Mouse (Mus musculus): ENCODE data around the gene Tgfbr3l. TPM values are rescaled to one million over a fixed set of nuclear protein-coding genes. Genes with fewer than 3 reads are reported as not detected.

Tgfbr3l gene
- 45.2 and 99.3 TPM in 2 replicates for polyA plus RNA-seq (2012; rRNA removed; ENCODE audit: low replicate concordance)

DNA sequence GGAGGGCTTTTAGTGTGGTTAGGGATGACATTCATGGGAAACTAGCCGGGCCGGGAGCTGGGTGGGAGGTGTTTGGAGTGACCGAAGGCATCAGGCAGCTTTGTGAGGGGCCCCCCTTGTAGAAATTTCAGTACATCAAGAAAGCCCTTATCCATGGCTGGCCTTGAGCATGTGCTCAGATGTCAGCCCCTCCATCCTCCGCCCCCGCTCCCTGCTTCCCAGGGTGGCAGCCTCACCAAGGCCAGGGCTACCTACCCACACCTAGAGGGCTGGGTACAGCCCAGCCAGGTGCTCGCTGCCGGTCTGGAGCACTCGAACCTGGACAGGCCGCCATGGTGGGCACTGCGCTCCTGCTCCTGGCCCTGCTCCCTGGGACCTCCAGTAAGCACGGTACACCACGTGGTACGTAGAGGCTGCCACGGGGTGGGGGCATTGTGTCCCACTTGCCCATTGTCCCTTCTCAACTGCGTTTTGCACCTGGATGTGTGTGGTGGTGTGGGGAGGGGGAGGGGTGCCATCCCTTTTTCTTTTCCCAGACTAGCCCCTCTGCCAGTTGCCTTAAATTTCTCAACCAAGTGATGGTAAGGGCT lies at the start of gene Tgfbr3l:
Tgfbr3l (plus strand) TSS at position 264 of the 590 bp plus-strand sequence.

DNA sequence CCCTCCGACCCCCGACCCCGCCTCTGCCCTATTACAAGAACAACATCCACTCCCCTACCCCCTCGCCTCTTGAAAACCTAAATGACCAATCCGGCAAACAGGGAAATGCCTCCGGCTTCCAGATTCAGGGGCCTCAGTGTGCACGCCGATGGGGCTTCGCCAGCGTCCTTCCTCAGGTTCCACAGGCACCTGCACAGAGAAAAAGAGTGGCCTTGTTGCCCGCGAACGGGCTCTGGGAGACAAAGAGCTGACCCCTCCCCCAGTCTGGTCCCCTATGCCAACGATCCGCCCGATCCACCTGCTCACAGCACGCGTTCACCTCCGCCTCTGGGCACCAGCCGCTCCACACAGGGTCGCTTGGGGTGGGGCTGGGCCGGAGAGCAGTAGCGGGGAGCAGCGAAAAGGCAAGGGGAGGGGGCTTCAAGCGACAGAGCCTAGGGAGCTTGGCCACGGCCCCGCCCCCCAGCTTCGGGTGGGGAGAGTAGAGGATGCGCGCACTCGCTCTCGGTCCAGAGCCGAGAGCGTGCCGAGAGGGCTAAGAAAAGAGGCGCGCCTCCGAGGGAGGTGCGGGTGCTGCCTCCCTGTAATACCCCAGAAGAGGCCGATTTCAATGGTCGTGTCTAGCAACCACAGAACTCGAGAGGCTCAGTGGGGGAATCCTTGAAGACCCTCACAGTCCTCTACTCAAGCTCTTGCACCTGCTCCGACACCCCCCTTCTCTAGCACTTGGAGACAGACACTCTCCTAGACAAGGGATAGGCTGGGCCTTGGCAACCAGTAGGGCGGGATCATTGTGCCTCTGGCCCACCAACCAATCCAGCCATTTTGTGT lies 31.0 kb upstream of the Tgfbr3l start, which contains the start of gene Prr36:
Prr36 (minus strand) TSS at position 669 of the 831 bp plus-strand sequence.

DNA sequence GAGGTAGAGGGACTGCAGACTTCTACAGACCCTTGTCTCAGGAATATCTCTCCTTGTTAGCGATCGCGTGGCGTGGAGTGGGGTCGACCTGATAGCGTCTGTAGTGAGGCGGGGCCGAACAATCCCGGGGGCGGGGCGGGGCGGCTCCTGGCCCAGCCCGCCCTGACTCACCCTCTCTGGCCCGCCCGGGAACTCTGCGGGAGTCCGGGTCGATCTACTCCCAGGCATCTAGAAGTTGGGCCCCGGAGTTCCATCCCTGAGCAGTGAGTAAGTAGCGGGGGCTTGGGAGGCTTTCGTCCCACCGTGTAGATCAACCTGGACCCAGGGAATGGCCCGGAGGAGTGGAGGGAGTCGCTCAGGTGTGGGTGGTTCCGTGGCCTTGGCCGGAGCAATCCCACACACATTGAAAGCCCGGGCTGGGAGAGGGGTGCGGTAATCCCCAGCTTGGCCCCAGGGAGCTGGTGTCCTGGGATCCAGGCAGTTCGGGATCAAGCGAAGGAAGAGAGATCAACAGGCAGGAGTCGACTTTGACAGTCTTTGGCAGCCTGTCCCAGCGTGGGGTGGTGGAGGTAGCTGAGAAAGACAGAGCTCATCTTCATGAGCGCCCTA lies 21.2 kb upstream of the Tgfbr3l start, which contains the start of gene Lrrc8e:
Lrrc8e (plus strand) TSS at position 89 of the 609 bp plus-strand sequence.

DNA sequence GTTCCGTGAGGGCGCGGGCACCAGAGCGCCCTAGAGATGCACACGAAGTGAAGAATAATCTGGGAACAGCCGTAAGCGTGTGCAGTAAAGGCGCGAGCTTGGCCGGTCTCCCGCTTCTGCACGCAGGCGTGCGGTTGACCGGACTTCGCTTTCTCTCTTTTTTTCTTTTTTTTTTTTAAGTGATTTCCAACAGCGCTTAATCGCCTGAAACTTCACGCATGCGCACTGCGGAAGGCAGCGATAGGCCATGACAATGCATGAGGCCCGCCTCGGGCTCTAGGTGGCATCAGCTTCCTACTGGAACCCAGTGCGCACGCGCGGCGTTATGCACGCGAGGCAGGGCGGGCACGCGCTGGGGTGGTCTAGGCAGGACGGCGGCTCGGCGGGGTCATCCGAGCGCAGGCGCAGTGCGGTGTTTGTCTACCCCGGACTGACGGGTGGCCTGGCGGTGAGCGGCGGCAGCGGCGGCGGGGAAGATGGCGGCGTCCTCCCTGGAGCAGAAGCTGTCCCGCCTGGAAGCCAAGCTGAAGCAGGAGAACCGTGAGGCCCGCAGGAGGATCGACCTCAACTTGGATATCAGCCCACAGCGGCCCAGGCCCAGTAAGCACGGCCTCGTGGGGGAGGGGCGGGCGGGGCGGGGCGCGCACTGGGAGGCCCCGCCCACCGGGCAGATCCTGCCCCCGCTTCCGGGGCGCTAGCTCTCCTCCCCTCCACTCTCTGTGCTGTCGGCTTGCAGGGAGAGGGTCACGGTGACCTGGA lies 9.4 kb upstream of the Tgfbr3l start, which contains the start of the genes Map2k7 and Gm49320:
Map2k7 (plus strand) TSS at position 307 of the 759 bp plus-strand sequence.
Gm49320 (plus strand) TSS at position 432 of the 759 bp plus-strand sequence.

DNA sequence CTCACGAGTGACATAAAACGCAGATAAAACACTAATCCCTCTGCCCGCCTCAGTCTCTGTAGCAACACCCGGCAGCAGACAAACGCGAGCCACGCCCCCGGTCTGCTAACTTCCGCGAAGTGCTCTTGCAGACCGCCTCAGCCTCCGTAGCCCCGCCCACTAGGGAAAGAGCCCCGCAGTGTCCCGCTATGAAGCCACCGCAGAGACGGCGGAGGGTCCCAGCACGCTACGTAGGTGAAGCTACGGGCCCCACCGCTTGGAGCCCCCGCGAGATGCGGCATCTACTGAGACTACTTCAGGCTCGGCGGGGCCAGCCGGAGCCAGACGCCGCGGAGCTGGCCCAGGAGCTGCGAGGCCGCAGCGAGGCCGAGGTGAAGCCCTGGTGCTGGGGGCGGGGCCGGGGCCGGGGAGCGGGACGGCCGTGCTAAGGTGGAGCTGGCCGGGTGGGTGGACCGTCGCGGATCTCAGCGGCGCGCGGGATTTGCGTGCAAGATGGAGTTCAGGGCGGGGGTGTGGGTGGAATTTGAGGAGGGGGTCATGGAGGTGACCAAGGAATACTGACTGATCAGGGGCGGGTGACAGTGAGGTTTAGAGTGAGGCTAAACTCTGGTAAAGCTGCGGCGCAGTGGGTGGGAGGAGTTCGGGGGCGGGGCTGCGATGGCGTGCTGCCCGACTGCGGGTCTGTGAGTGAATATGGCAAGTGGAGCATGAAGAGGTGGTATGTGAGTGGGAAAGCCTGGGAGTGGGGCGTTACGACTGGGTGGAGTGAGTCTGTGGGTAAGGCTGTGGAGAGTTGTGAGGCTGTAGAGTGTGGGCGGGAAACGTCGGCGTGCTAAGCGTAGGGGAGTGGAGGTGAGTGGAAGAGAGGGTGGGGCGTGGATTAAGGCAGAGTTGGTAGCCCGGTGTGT lies 5.2 kb downstream of the Tgfbr3l start, which contains the start of gene Snapc2:
Snapc2 (plus strand) TSS at position 147 of the 908 bp plus-strand sequence.

DNA sequence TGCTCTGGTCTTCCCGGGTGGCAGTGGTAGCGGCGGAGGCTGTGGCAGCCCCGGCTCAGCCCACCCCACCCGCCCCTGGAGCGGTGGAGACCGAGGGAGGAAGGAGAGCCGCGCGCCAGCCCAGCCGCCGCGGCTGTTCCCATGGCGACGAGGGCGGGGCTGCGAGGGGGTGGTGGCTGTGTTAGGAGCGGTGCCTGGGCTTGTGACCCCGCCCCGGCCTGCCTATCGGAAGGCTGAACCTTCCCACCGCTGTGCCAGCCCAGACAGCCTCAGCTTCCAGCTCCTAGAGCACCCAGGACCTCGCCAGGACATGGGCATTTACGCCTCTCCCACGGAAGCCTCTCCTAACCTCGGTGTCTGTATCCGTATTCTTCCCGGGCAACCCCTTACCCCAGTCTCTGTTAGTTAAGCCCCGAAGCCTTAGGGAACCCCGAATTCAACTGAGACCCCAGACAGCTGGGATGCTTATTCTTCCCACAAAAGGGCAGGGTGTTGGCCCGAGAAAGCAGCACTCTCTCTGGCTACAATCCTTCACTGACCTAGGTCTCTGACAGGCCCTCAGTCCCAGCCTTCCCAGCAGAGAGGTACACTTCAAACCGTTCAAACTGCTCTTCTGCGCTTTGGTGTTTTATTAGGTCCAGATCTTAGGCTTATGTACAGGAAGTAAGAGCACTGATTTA lies 11.3 kb downstream of the Tgfbr3l start, which contains the start of gene Ctxn1:
Ctxn1 (minus strand) TSS at position 150 of the 680 bp plus-strand sequence.

DNA sequence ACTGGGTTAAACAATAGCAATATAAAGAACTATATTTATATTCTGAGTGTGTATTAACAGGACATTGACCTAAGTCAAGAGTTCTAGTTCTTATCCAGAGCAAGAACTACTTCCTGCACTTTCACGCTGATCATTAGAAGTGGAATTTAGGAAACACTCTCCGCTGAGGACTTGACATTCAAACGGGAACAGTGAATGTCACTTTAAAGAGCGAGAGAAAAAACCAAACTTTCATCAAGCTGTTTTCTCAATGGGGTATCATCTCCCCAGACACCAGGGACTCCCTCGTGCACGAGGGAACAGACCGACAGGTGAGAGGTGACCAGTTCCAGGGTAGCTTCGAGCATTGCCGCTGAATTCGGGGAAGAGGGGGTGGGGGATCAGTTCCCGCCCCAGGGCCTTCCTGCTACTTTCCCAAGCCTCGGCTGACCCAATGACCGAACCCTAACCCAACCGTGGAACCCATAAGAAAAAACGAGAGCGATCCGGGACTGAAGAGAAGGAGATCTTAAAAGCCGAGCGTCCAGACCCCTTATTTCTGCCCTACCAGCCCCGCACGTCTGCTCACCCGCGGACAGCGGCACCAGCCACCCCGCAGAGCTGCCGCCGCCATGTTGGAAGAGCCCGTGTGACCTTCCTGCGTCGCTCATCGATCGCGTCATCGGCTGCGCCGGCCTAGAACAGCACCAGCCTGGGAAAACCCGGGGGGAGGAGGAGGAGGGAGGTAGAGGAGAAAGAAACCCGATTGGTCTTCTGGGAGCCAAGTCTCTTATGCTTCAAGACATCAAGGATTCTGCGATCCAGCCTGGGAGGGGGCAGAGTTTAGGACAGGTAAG lies 27.5 kb downstream of the Tgfbr3l start, which contains the start of gene Timm44:
Timm44 (minus strand) TSS at position 639 of the 836 bp plus-strand sequence.

Other genes starting within 250 kb of the Tgfbr3l start
- gene Cd209f, start 142.4 kb upstream of the Tgfbr3l start, polyA plus RNA-seq (2012; rRNA removed; ENCODE audit: low replicate concordance) = 66.9 and 109 TPM in 2 replicates
- gene Cd209g, start 114.1 kb upstream of the Tgfbr3l start, polyA plus RNA-seq (2012; rRNA removed; ENCODE audit: low replicate concordance) = 86.2 and 103 TPM in 2 replicates
- 24.4 and 36.5 TPM in 2 replicates for gene Evi5l, start 81.6 kb upstream of the Tgfbr3l start, polyA plus RNA-seq (2012; rRNA removed; ENCODE audit: low replicate concordance)
- gene Prr36, start 30.8 kb upstream of the Tgfbr3l start, polyA plus RNA-seq (2012; rRNA removed; ENCODE audit: low replicate concordance) = 0.52 and 1.1 TPM in 2 replicates
- gene Lrrc8e, start 21.4 kb upstream of the Tgfbr3l start, polyA plus RNA-seq (2012; rRNA removed; ENCODE audit: low replicate concordance) = 1.6 TPM in 2 replicates
- 40.9 and 50.7 TPM in 2 replicates for gene Map2k7, start 9.5 kb upstream of the Tgfbr3l start, polyA plus RNA-seq (2012; rRNA removed; ENCODE audit: low replicate concordance)
- 4.8 and 6.2 TPM in 2 replicates for gene Gm49320, start 9.3 kb upstream of the Tgfbr3l start, polyA plus RNA-seq (2012; rRNA removed; ENCODE audit: low replicate concordance)
- 36.5 and 40.7 TPM in 2 replicates for gene Snapc2, start 4.9 kb downstream of the Tgfbr3l start, polyA plus RNA-seq (2012; rRNA removed; ENCODE audit: low replicate concordance)
- 11.0 and 12.4 TPM in 2 replicates for gene Ctxn1, start 11.1 kb downstream of the Tgfbr3l start, polyA plus RNA-seq (2012; rRNA removed; ENCODE audit: low replicate concordance)
- gene Timm44, start 27.7 kb downstream of the Tgfbr3l start, polyA plus RNA-seq (2012; rRNA removed; ENCODE audit: low replicate concordance) = 57.5 and 88.0 TPM in 2 replicates
- 2.4 and 5.1 TPM in 2 replicates for gene Ccl25, start 77.0 kb downstream of the Tgfbr3l start, polyA plus RNA-seq (2012; rRNA removed; ENCODE audit: low replicate concordance)
- 30.0 and 36.5 TPM in 2 replicates for gene Elavl1, start 77.2 kb downstream of the Tgfbr3l start, polyA plus RNA-seq (2012; rRNA removed; ENCODE audit: low replicate concordance)
- 30.8 and 65.2 TPM in 2 replicates for gene Cers4, start 244.8 kb downstream of the Tgfbr3l start, polyA plus RNA-seq (2012; rRNA removed; ENCODE audit: low replicate concordance)

Measured in mammary gland, adult 2 months (tissue).